Mouse (Mus musculus) megakaryocyte, embryonic 14.5 days (primary cell): ENCODE measurements around the gene Snai1.

Experiments used
- FLI1 ChIP-seq: IDR thresholded peaks from 2 replicates; pipeline ENCODE4 v1.6.1; 2012; ENCODE audit warnings: low read length, inconsistent platforms, mixed read lengths
- GATA1 ChIP-seq: IDR thresholded peaks from 3 replicates; pipeline ENCODE4 v1.6.1; 2012; ENCODE audit warnings: mixed read lengths, low read length, inconsistent platforms, borderline replicate concordance

DNA sequence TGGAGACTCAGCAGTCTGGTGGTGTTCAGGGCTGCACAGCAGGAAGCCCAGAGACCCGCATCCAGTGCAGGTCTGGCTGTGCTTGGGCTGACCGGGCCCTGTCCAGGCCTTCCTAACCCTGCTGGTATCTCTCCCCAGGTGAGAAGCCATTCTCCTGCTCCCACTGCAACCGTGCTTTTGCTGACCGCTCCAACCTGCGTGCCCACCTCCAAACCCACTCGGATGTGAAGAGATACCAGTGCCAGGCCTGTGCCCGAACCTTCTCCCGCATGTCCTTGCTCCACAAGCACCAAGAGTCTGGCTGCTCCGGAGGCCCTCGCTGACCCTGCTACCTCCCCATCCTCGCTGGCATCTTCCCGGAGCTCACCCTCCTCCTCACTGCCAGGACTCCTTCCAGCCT is 3.8 kb downstream of the Snai1 start:
- TF ChIP-seq GATA1 (no peak), FLI1 (no peak)
